ENCODE assay signal across 7 mouse cellular contexts in the genomic region with DNA sequence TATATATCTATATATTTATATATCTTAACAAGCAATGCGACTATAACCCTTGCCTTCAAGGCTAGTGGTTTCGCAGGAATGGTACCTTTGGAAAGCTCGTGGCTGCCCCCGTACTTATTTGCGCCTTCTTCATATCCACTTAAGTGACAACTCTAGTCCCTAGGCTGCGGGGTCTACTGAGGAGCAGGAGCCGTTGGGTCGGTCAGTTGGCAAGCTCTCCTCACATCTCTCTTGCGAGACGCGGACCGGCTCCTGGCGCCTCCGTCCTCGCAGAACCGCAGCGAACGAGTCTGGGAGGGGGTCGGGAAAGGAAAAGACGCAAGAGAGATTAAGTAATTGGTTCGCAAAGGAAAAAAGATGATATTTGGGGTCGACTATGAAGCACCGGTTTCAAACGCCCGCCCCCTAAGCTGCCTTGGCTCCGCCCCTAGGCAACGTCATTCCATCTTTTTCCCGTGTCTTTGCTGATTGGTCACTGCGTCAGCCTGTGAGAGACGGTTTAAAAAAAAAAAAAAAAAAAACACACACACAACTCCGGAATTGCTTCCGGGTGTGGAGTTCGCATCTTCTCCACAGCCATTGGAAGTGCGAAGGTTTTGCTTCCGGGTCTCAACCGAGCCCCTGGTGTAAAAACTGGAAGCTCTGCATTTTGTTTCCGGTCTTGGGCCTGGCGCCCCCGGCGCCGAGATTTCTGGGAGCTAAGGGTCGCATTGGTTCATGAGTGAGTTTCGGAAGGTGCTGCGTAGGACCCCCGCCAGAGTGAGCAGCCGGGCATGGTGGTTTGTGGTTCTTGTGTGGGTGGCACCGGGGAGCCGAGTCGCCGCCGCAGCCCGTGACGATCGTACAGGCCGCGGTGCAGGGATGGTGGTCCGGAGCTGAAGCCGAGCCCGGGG. TPM values are rescaled to one million over a fixed set of nuclear protein-coding genes. Genes with fewer than 3 reads are reported as not detected.
A peak's percentile ranks its signal among the peaks of the same experiment; 100 is the strongest.
DNase-seq lines count a peak whose midpoint lies in the region; ATAC-seq lines count a peak whose summit lies in the region.

A gene (minus strand): TSS at position 460 of the 893 bp plus-strand sequence.
A gene (plus strand): TSS at position 595 of the 893 bp plus-strand sequence.

- ATAC-seq in intestine, embryonic 16.5 days = peak; percentile 100
- peak; percentile 99 for ATAC-seq in midbrain, embryonic 11.5 days (ENCODE audit: low FRiP score)

- peak within 1 kb of the TSS; percentile 62 for H3K4me2 ChIP-seq in intestine, embryonic 16.5 days (ENCODE audit: low read depth, low read length)
- H3K4me2 ChIP-seq in midbrain, embryonic 11.5 days = peak within 1 kb of the TSS; percentile 72

- H3K4me3 ChIP-seq in intestine, embryonic 16.5 days (ENCODE audit: low read length) = peak within 1 kb of the TSS; percentile 88
- H3K4me3 ChIP-seq in midbrain, embryonic 11.5 days (ENCODE audit: low read depth, low read length) = peak within 1 kb of the TSS; percentile 84

- H3K9me3 ChIP-seq in intestine, embryonic 16.5 days (ENCODE audit: control insufficient read depth, low read length) = no peaks in the 10 kb centered on the region
- no peaks in the 10 kb centered on the region for H3K9me3 ChIP-seq in midbrain, embryonic 11.5 days (ENCODE audit: control insufficient read depth, low read length)

- WGBS in intestine, embryonic 16.5 days = under 1% methylated on average over 59 of the region's 59 CpGs
- WGBS in midbrain, embryonic 11.5 days = under 1% methylated on average over 59 of the region's 59 CpGs

- H3K9ac ChIP-seq in intestine, embryonic 16.5 days (ENCODE audit: low read depth, low read length) = peak within 1 kb of the TSS; percentile 88
- peak within 1 kb of the TSS; percentile 90 for H3K9ac ChIP-seq in midbrain, embryonic 11.5 days (ENCODE audit: low read length)

- no peaks in the 10 kb centered on the region for H3K27me3 ChIP-seq in intestine, embryonic 16.5 days (replicated peaks; ENCODE audit: control insufficient read depth, insufficient read depth, low read length)
- H3K27me3 ChIP-seq in midbrain, embryonic 11.5 days (ENCODE audit: control insufficient read depth, insufficient read depth, low read length) = no peaks in the 10 kb centered on the region

- H3K27ac ChIP-seq in intestine, embryonic 16.5 days (ENCODE audit: low read length) = no peak within 1 kb of the TSS; the same call in 1 of the 2 replicates
- H3K27ac ChIP-seq in midbrain, embryonic 11.5 days (ENCODE audit: low read depth, low read length) = peak within 1 kb of the TSS; percentile 25; the same call in 1 of the 2 replicates

- H3K36me3 ChIP-seq in intestine, embryonic 16.5 days (ENCODE audit: control insufficient read depth, insufficient read depth, low read length) = peaks cover 3% of the 10 kb centered on the region; the same call in 1 of the 2 replicates
- H3K36me3 ChIP-seq in midbrain, embryonic 11.5 days (ENCODE audit: control insufficient read depth, insufficient read depth, low read length) = peaks cover 10% of the 10 kb centered on the region; the same call in 1 of the 2 replicates

- intact Hi-C loops in left cerebral cortex, postnatal 36 days (cut with DNase I) = loop anchor here (5.0 to 10.0 kb wide), 2 partner anchors 118 to 665 kb away; a partner anchor contains a TSS

- no peaks in the 10 kb centered on the region for H3K4me1 ChIP-seq in intestine, embryonic 16.5 days (ENCODE audit: control insufficient read depth, insufficient read depth, low read length)
- no peaks in the 10 kb centered on the region for H3K4me1 ChIP-seq in midbrain, embryonic 11.5 days (ENCODE audit: control insufficient read depth, insufficient read depth, low read length)

- peak; percentile 95 for DNase-seq in adrenal gland, adult 8-10 months
- DNase-seq in embryo, embryonic 9.5 days (ENCODE audit: extremely low spot score) = peak; percentile 94
- peak; percentile 81 to 95 for DNase-seq in gastrocnemius, postnatal 4 days (ENCODE audit: low spot score in 2 of 2)
- peak; percentile 94 for DNase-seq in left cerebral cortex, postnatal 36 days (ENCODE audit: low spot score in 2 of 2)
- peak; percentile 99 for DNase-seq in midbrain, embryonic 11.5 days (ENCODE audit: low spot score, missing footprints)
- peak; percentile 98 for DNase-seq in skeletal muscle tissue, adult 2 months (ENCODE audit: low read depth, low spot score)

RNA-seq across cellular contexts. Expression of the first gene that starts in this region (rescaled TPM):
- under 1 TPM; 0.35 to 0.45 (median 0.40) TPM for total RNA-seq in adrenal gland, adult 8-10 months (2022)
- under 1 TPM; 0.10 to 0.12 TPM for total RNA-seq in gastrocnemius, postnatal 4 days (2021)
- polyA plus RNA-seq in intestine, embryonic 16.5 days (2015; fragmentation: Nextera tagmentation; extraction: Ambion mirVana) = 0.22 and 0.28 TPM in 2 replicates
- total RNA-seq in left cerebral cortex, postnatal 36 days (2021) = 1 to 10 TPM; 2.3 to 2.4 TPM
- 0.07 TPM in 2 replicates for polyA plus RNA-seq in midbrain, embryonic 11.5 days (2014; fragmentation: Nextera tagmentation; extraction: Ambion mirVana)

RNA-seq across cellular contexts. Expression of the second gene that starts in this region (rescaled TPM):
- total RNA-seq in adrenal gland, adult 8-10 months (2022) = 100 to 1,000 TPM; 111 to 117 (median 112) TPM
- 100 to 1,000 TPM; 107 to 117 TPM for total RNA-seq in gastrocnemius, postnatal 4 days (2021)
- 124 and 133 TPM in 2 replicates for polyA plus RNA-seq in intestine, embryonic 16.5 days (2015; fragmentation: Nextera tagmentation; extraction: Ambion mirVana)
- 10 to 100 TPM; 84.1 to 85.4 TPM for total RNA-seq in left cerebral cortex, postnatal 36 days (2021)
- polyA plus RNA-seq in midbrain, embryonic 11.5 days (2014; fragmentation: Nextera tagmentation; extraction: Ambion mirVana) = 216 and 239 TPM in 2 replicates
